8 mouse cellular contexts compared by ENCODE assay signal in genomic region chr5:32713042-32713702, GRCm38 (mm10).
A peak's percentile ranks its signal among the peaks of the same experiment; 100 is the strongest.
DNase-seq lines count a peak whose midpoint lies in the region; ATAC-seq and TF ChIP-seq lines count a peak whose summit lies in the region.

No protein-coding gene starts in this region.

- H3K27me3 ChIP-seq in C2C12 (ENCODE audit: control insufficient read depth, insufficient read depth, insufficient read length) = no peaks in the 10 kb centered on the region
- H3K27me3 ChIP-seq in embryonic facial prominence, embryonic 15.5 days = no peaks in the 10 kb centered on the region
- H3K27me3 ChIP-seq in limb, embryonic 11.5 days (ENCODE audit: control insufficient read depth, insufficient read depth, low read length) = no peaks in the 10 kb centered on the region

- intact Hi-C loops in gastrocnemius, adult 2 months (cut with DNase I) = loop anchor here (5.0 to 10.0 kb wide), 3 partner anchors 126 to 319 kb away; partner anchors contain the start of gene Prr14l

- no peaks in the 10 kb centered on the region for H3K36me3 ChIP-seq in C2C12 (ENCODE audit: control insufficient read depth, insufficient read depth)
- no peaks in the 10 kb centered on the region for H3K36me3 ChIP-seq in embryonic facial prominence, embryonic 15.5 days
- no peaks in the 10 kb centered on the region for H3K36me3 ChIP-seq in limb, embryonic 11.5 days (ENCODE audit: control insufficient read depth, insufficient read depth, low read length)

- peak overlapping the region; percentile 78 for H3ac ChIP-seq in C2C12 (ENCODE audit: control insufficient read depth, insufficient read length, low read depth)

- H3K4me3 ChIP-seq in gastrocnemius, adult 2 months = peak overlapping the region; percentile 86
- H3K4me3 ChIP-seq in C2C12 (ENCODE audit: insufficient read depth, poor library complexity, severe bottlenecking) = peak overlapping the region; percentile 42
- peak overlapping the region; percentile 60 for H3K4me3 ChIP-seq in embryonic facial prominence, embryonic 15.5 days (replicated peaks)
- H3K4me3 ChIP-seq in limb, embryonic 11.5 days (ENCODE audit: low read depth, low read length) = peak overlapping the region; percentile 61

- H3K9ac ChIP-seq in embryonic facial prominence, embryonic 15.5 days = peak overlapping the region; percentile 53
- H3K9ac ChIP-seq in limb, embryonic 11.5 days (ENCODE audit: low read length) = peak overlapping the region; percentile 62

- 0 out of 2 replicates have a peak, but pooled peaks cover 4% of the 10 kb centered on the region for H3K4me1 ChIP-seq in embryonic facial prominence, embryonic 15.5 days
- H3K4me1 ChIP-seq in limb, embryonic 11.5 days (ENCODE audit: control insufficient read depth, insufficient read depth, low read length) = no peaks in the 10 kb centered on the region

- peaks cover 4% of the 10 kb centered on the region for H3K79me2 ChIP-seq in C2C12 (ENCODE audit: control insufficient read depth, insufficient read depth)

- 18% methylated on average over 2 of the region's 2 CpGs for WGBS in embryonic facial prominence, embryonic 15.5 days
- WGBS in limb, embryonic 11.5 days = 30% methylated on average over 2 of the region's 2 CpGs

- no peak for DNase-seq in gastrocnemius, adult 2 months
- no peak for DNase-seq in gastrocnemius, postnatal 10 days
- no peak for DNase-seq in limb, embryonic 11.5 days (ENCODE audit: low spot score)
- no peak for DNase-seq in left cerebral cortex, adult 8-10 months (ENCODE audit: low spot score in 2 of 2)
- DNase-seq in adrenal gland, adult 2 months = no peak

- peak overlapping the region; percentile 68 for H3K4me2 ChIP-seq in embryonic facial prominence, embryonic 15.5 days (replicated peaks)
- H3K4me2 ChIP-seq in limb, embryonic 11.5 days (ENCODE audit: low read depth, severe bottlenecking) = peak overlapping the region; percentile 55

- no peaks in the 10 kb centered on the region for H3K79me3 ChIP-seq in C2C12 (ENCODE audit: low read depth)

- TF ChIP-seq CTCF in gastrocnemius, adult 2 months (IDR thresholded peaks at IDR 0.05) = no peak
- TF ChIP-seq CTCF in C2C12 (IDR thresholded peaks at IDR 0.05; ENCODE audit: control insufficient read depth, insufficient read depth, insufficient read length) = no peak

- no peak for ATAC-seq in embryonic facial prominence, embryonic 15.5 days (ENCODE audit: insufficient number of reproducible peaks, low FRiP score, low TSS enrichment, low read depth)
- ATAC-seq in limb, embryonic 11.5 days (ENCODE audit: insufficient number of reproducible peaks, low FRiP score, low TSS enrichment, low read depth) = peak; percentile 23; the same call in 1 of the 2 replicates
- ATAC-seq in neutrophil, adult 5-6 weeks (ENCODE audit: extremely low read depth, insufficient number of reproducible peaks, low FRiP score, poor library complexity, severe bottlenecking) = peak; percentile 10; the same call in 1 of the 2 replicates

- H3K27ac ChIP-seq in gastrocnemius, adult 2 months = peak overlapping the region; percentile 93
- peak overlapping the region; percentile 90 for H3K27ac ChIP-seq in embryonic facial prominence, embryonic 15.5 days (replicated peaks)
- H3K27ac ChIP-seq in limb, embryonic 11.5 days (replicated peaks; ENCODE audit: low read depth, low read length) = peak overlapping the region; percentile 77; the same call in 1 of the 2 replicates

- H3K9me3 ChIP-seq in embryonic facial prominence, embryonic 15.5 days (replicated peaks) = no peaks in the 10 kb centered on the region
- H3K9me3 ChIP-seq in limb, embryonic 11.5 days (ENCODE audit: control insufficient read depth, low read length) = no peaks in the 10 kb centered on the region

TF ChIP-seq in C2C12, 6 proteins besides CTCF, POLR2A, EP300 and RAD21:
- TF ChIP-seq MYOD1 (IDR thresholded peaks at IDR 0.05; ENCODE audit: control insufficient read depth, insufficient read length, low read depth) = no peak
- TF ChIP-seq USF1 (IDR thresholded peaks at IDR 0.05; ENCODE audit: low read depth) = no peak
- TF ChIP-seq MAX (IDR thresholded peaks at IDR 0.05) = no peak
- TF ChIP-seq FOSL1 (IDR thresholded peaks at IDR 0.05; ENCODE audit: insufficient read depth, low read length, poor library complexity, severe bottlenecking) = no peak
- no peak for TF ChIP-seq CEBPB (IDR thresholded peaks at IDR 0.05; ENCODE audit: low read depth)
- no peak for TF ChIP-seq MYOG (IDR thresholded peaks at IDR 0.05; ENCODE audit: control insufficient read depth, extremely low read depth, insufficient read length)
